Mouse (Mus musculus): ENCODE measurements around the gene Mpst. TPM values are rescaled to one million over a fixed set of nuclear protein-coding genes. Genes with fewer than 3 reads are reported as not detected.
A peak's percentile ranks its signal among the peaks of the same experiment; 100 is the strongest.

Mpst gene
- polyA plus RNA-seq, 1 experiment from 2014 or later = 2.1 TPM

- peak overlapping the region; percentile 47 for H3K4me3 ChIP-seq
- no peaks in the 10 kb centered on the region for H3K27me3 ChIP-seq (ENCODE audit: low read depth, poor library complexity, severe bottlenecking)
- no peaks in the 10 kb centered on the region for H3K36me3 ChIP-seq
- peak; percentile 99 for DNase-seq (ENCODE audit: low spot score)
- H3K4me1 ChIP-seq = peaks cover 30% of the 10 kb centered on the region
- peak overlapping the region; percentile 86 for H3K27ac ChIP-seq
- 2% methylated on average over 22 of the region's 22 CpGs for whole genome bisulfite sequencing
- H3K9me3 ChIP-seq (replicated peaks) = no peaks in the 10 kb centered on the region
These were observed 41.7 kb downstream of the Mpst start for GRCm38 (mm10) chr15:78447746-78448535.

- Histone ChIP-seq H3K27me3 (ENCODE audit: low read depth, poor library complexity, severe bottlenecking) (no peaks in the 10 kb centered on the region), H3K27ac (peak overlapping the region; percentile 86), H3K9me3 (replicated peaks) (no peaks in the 10 kb centered on the region), H3K4me3 (no peak overlapping the region), H3K4me1 (peaks cover 22% of the 10 kb centered on the region), H3K36me3 (no peaks in the 10 kb centered on the region)
- WGBS = 69% methylated on average over 6 of the region's 6 CpGs
- no peak for DNase-seq (ENCODE audit: low spot score)
These were observed 42.9 kb downstream of the Mpst start for GRCm38 (mm10) chr15:78449131-78449530.

GRCm38 (mm10) chr15:78449694-78450418, 43.6 kb downstream of the Mpst start:
- Histone ChIP-seq H3K4me1 (peaks cover 22% of the 10 kb centered on the region), H3K36me3 (no peaks in the 10 kb centered on the region), H3K27me3 (ENCODE audit: low read depth, poor library complexity, severe bottlenecking) (no peaks in the 10 kb centered on the region), H3K4me3 (no peak overlapping the region), H3K27ac (no peak overlapping the region; the same call in 1 of the 2 replicates), H3K9me3 (replicated peaks) (no peaks in the 10 kb centered on the region)
- no peak for DNase-seq (ENCODE audit: low spot score)
- WGBS = 57% methylated on average over 7 of the region's 7 CpGs

GRCm38 (mm10) chr15:78450419-78450768, 44.2 kb downstream of the Mpst start:
- Histone ChIP-seq H3K4me1 (peaks cover 22% of the 10 kb centered on the region), H3K9me3 (replicated peaks) (no peaks in the 10 kb centered on the region), H3K27ac (no peak overlapping the region), H3K36me3 (no peaks in the 10 kb centered on the region), H3K4me3 (no peak overlapping the region), H3K27me3 (ENCODE audit: low read depth, poor library complexity, severe bottlenecking) (no peaks in the 10 kb centered on the region)
- DNase-seq (ENCODE audit: low spot score) = no peak
- 87% methylated on average over 6 of the region's 6 CpGs for WGBS

- Histone ChIP-seq H3K4me1 (peaks cover 27% of the 10 kb centered on the region), H3K9me3 (replicated peaks) (no peaks in the 10 kb centered on the region), H3K36me3 (no peaks in the 10 kb centered on the region), H3K27ac (no peak overlapping the region), H3K4me3 (no peak overlapping the region), H3K27me3 (ENCODE audit: low read depth, poor library complexity, severe bottlenecking) (no peaks in the 10 kb centered on the region)
- DNase-seq (ENCODE audit: low spot score) = no peak
- 87% methylated on average over 2 of the region's 2 CpGs for WGBS
These were observed 45.0 kb downstream of the Mpst start for GRCm38 (mm10) chr15:78451201-78451600.

GRCm38 (mm10) chr15:78452929-78453328, 46.7 kb downstream of the Mpst start:
- Histone ChIP-seq H3K4me1 (peaks cover 35% of the 10 kb centered on the region), H3K27ac (no peak overlapping the region), H3K27me3 (ENCODE audit: low read depth, poor library complexity, severe bottlenecking) (no peaks in the 10 kb centered on the region), H3K9me3 (replicated peaks) (no peaks in the 10 kb centered on the region), H3K4me3 (no peak overlapping the region), H3K36me3 (no peaks in the 10 kb centered on the region)
- no peak for DNase-seq (ENCODE audit: low spot score)
- 91% methylated on average over 3 of the region's 3 CpGs for WGBS

GRCm38 (mm10) chr15:78455168-78455567, 49.0 kb downstream of the Mpst start:
- Histone ChIP-seq H3K4me3 (no peak overlapping the region), H3K36me3 (no peaks in the 10 kb centered on the region), H3K27me3 (ENCODE audit: low read depth, poor library complexity, severe bottlenecking) (no peaks in the 10 kb centered on the region), H3K4me1 (peaks cover 15% of the 10 kb centered on the region), H3K9me3 (replicated peaks) (no peaks in the 10 kb centered on the region), H3K27ac (0 out of 2 replicates have a peak overlapping the region, but pooled peaks have one; percentile 1)
- 83% methylated on average over 4 of the region's 4 CpGs for WGBS
- no peak for DNase-seq (ENCODE audit: low spot score)

GRCm38 (mm10) chr15:78456051-78456450, 49.8 kb downstream of the Mpst start:
- Histone ChIP-seq H3K36me3 (no peaks in the 10 kb centered on the region), H3K9me3 (replicated peaks) (no peaks in the 10 kb centered on the region), H3K27me3 (ENCODE audit: low read depth, poor library complexity, severe bottlenecking) (no peaks in the 10 kb centered on the region), H3K27ac (no peak overlapping the region), H3K4me1 (peaks cover 13% of the 10 kb centered on the region), H3K4me3 (no peak overlapping the region)
- no peak for DNase-seq (ENCODE audit: low spot score)
- WGBS = 66% methylated on average over 7 of the region's 7 CpGs

GRCm38 (mm10) chr15:78457193-78457592, 51.0 kb downstream of the Mpst start:
- WGBS = 84% methylated on average over 10 of the region's 10 CpGs
- Histone ChIP-seq H3K36me3 (no peaks in the 10 kb centered on the region), H3K4me3 (no peak overlapping the region), H3K27me3 (ENCODE audit: low read depth, poor library complexity, severe bottlenecking) (no peaks in the 10 kb centered on the region), H3K27ac (no peak overlapping the region), H3K9me3 (replicated peaks) (no peaks in the 10 kb centered on the region), H3K4me1 (peaks cover 13% of the 10 kb centered on the region)
- DNase-seq (ENCODE audit: low spot score) = no peak

GRCm38 (mm10) chr15:78462981-78463380, 56.8 kb downstream of the Mpst start:
- H3K27ac ChIP-seq = no peak overlapping the region
- 71% methylated on average over 2 of the region's 2 CpGs for WGBS
- H3K36me3 ChIP-seq = no peaks in the 10 kb centered on the region
- H3K4me3 ChIP-seq = no peak overlapping the region
- H3K27me3 ChIP-seq (ENCODE audit: low read depth, poor library complexity, severe bottlenecking) = no peaks in the 10 kb centered on the region
- H3K9me3 ChIP-seq (replicated peaks) = no peaks in the 10 kb centered on the region
- no peak for DNase-seq (ENCODE audit: low spot score)
- H3K4me1 ChIP-seq = no peaks in the 10 kb centered on the region

Other genes starting within 250 kb of the Mpst start
- 121 and 122 TPM in 2 replicates for gene Ift27, start 232.3 kb upstream of the Mpst start, polyA plus RNA-seq (2016; fragmentation: Nextera tagmentation; extraction: Ambion mirVana)
- gene Pvalb, start 200.0 kb upstream of the Mpst start, polyA plus RNA-seq (2016; fragmentation: Nextera tagmentation; extraction: Ambion mirVana) = not detected in 2 replicates
- gene Ncf4, start 161.6 kb upstream of the Mpst start, polyA plus RNA-seq (2016; fragmentation: Nextera tagmentation; extraction: Ambion mirVana) = 4.3 and 5.3 TPM in 2 replicates
- 0.40 and 0.45 TPM in 2 replicates for gene Csf2rb2, start 100.7 kb upstream of the Mpst start, polyA plus RNA-seq (2016; fragmentation: Nextera tagmentation; extraction: Ambion mirVana)
- gene Csf2rb, start 80.7 kb upstream of the Mpst start, polyA plus RNA-seq (2016; fragmentation: Nextera tagmentation; extraction: Ambion mirVana) = 1.5 and 3.3 TPM in 2 replicates
- gene Tex33, start 10.5 kb upstream of the Mpst start, polyA plus RNA-seq (2016; fragmentation: Nextera tagmentation; extraction: Ambion mirVana) = not detected in 2 replicates
- 8.1 and 8.5 TPM in 2 replicates for gene Tst, start 509 bp upstream of the Mpst start, polyA plus RNA-seq (2016; fragmentation: Nextera tagmentation; extraction: Ambion mirVana)
- gene Kctd17, start 22.1 kb downstream of the Mpst start, polyA plus RNA-seq (2016; fragmentation: Nextera tagmentation; extraction: Ambion mirVana) = 42.8 and 49.9 TPM in 2 replicates
- 0.06 TPM in 1 of 2 replicates, not detected in the other for gene Tmprss6, start 62.2 kb downstream of the Mpst start, polyA plus RNA-seq (2016; fragmentation: Nextera tagmentation; extraction: Ambion mirVana)
- gene Il2rb, start 88.9 kb downstream of the Mpst start, polyA plus RNA-seq (2016; fragmentation: Nextera tagmentation; extraction: Ambion mirVana) = 0.04 TPM in 1 of 2 replicates, not detected in the other
- 10.9 and 14.6 TPM in 2 replicates for gene C1qtnf6, start 125.0 kb downstream of the Mpst start, polyA plus RNA-seq (2016; fragmentation: Nextera tagmentation; extraction: Ambion mirVana)
- gene Sstr3, start 138.3 kb downstream of the Mpst start, polyA plus RNA-seq (2016; fragmentation: Nextera tagmentation; extraction: Ambion mirVana) = not detected in 2 replicates
- gene Rac2, start 166.4 kb downstream of the Mpst start, polyA plus RNA-seq (2016; fragmentation: Nextera tagmentation; extraction: Ambion mirVana) = 4.3 and 4.4 TPM in 2 replicates
- gene Cyth4, start 190.6 kb downstream of the Mpst start, polyA plus RNA-seq (2016; fragmentation: Nextera tagmentation; extraction: Ambion mirVana) = 3.2 and 4.4 TPM in 2 replicates